Mouse (Mus musculus) stomach, embryonic 14.5 days (tissue): ENCODE results near the gene Cnot6. TPM values are rescaled to one million over a fixed set of nuclear protein-coding genes. Genes with fewer than 3 reads are reported as not detected.

Source experiments
- ATAC-seq: fragments of 200-750 bp; cut with Nextera tagmentation; 2 replicates; pipeline ENCODE4 v1.8.0; 2017; ENCODE audit warnings: low read depth, moderate TSS enrichment; ENCODE audit not compliant: insufficient number of reproducible peaks, insufficient read depth, low FRiP score
- H3K27ac ChIP-seq: fragments of 300-500 bp; sonication (generic); 2 replicates; pipeline ENCODE4 v1.5.1; 2014; ENCODE audit warnings: mild to moderate bottlenecking, low read length, moderate library complexity, mixed read lengths
- H3K27me3 ChIP-seq: fragments of 300-500 bp; sonication (generic); 2 replicates; pipeline ENCODE4 v1.6.1; 2014; ENCODE audit warnings: low read length, control low read depth, mixed read lengths; ENCODE audit not compliant: control insufficient read depth, insufficient read depth
- H3K36me3 ChIP-seq: fragments of 300-500 bp; sonication (generic); 2 replicates; pipeline ENCODE4 v1.6.1; 2014; ENCODE audit warnings: mild to moderate bottlenecking, control low read depth, low read length, moderate library complexity, mixed read lengths; ENCODE audit not compliant: control insufficient read depth, insufficient read depth
- H3K4me1 ChIP-seq: fragments of 300-500 bp; sonication (generic); 2 replicates; pipeline ENCODE4 v1.6.1; 2014; ENCODE audit warnings: low read length, control low read depth, mixed read lengths; ENCODE audit not compliant: control insufficient read depth, insufficient read depth
- H3K4me2 ChIP-seq: fragments of 300-500 bp; sonication (generic); replicated peaks from 2 replicates; pipeline ENCODE4 v1.6.1; 2014; ENCODE audit warnings: low read depth, low read length, control low read depth
- H3K4me3 ChIP-seq: fragments of 300-500 bp; sonication (generic); 2 replicates; pipeline ENCODE4 v1.5.1; 2014; ENCODE audit warnings: low read depth, low read length, control low read depth
- H3K9ac ChIP-seq: fragments of 300-500 bp; sonication (generic); replicated peaks from 2 replicates; pipeline ENCODE4 v1.6.1; 2014; ENCODE audit warnings: low read depth, mild to moderate bottlenecking, control low read depth, low read length, moderate library complexity, mixed read lengths
- H3K9me3 ChIP-seq: fragments of 300-500 bp; sonication (generic); 2 replicates; pipeline ENCODE4 v1.6.1; 2016; ENCODE audit warnings: low read depth, low read length, control low read depth; ENCODE audit not compliant: control insufficient read depth
- WGBS: fragments of 180-500 bp; shearing (Covaris S2); extraction: QIAGEN DNeasy Blood & Tissue Kit; methylation state at CpG from one replicate; pipeline ENCODE4 v1.1.7; 2014; 5-methylcytosine and 5-hydroxymethylcytosine counted together
- polyA plus RNA-seq: library from polyadenylated mRNA; unstranded; fragments of >200 nt; fragmentation: Nextera tagmentation; extraction: Ambion mirVana; gene quantifications from 2 replicates; pipeline ENCODE4 v1.2.1, GENCODE M21; 2014

The Cnot6 gene
- polyA plus RNA-seq, 1 experiment from 2014 or later = 59.8 TPM

DNA sequence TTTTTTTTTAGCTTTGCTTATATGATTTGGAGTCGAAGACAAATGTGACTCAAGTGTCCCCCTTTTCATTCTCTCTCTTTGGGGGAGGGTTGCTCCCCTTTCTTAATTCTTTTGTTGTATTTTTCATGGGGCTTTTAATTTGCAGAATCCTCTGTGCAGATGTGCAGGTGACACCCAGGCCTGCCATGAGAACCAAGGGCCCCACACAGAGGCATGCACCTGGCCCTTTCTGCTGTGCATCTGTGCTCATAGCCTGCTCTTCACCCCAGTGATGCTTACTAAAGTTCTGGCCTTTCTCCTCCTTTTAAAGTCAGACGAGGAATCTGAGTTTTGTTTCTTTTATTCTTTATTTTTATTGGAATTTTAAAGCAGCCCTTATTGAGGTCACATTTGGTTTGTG, 12.2 kb upstream of the Cnot6 start:
- H3K4me3 ChIP-seq = no peak overlapping the region
- WGBS = 66% methylated on average over 2 of the region's 2 CpGs

DNA sequence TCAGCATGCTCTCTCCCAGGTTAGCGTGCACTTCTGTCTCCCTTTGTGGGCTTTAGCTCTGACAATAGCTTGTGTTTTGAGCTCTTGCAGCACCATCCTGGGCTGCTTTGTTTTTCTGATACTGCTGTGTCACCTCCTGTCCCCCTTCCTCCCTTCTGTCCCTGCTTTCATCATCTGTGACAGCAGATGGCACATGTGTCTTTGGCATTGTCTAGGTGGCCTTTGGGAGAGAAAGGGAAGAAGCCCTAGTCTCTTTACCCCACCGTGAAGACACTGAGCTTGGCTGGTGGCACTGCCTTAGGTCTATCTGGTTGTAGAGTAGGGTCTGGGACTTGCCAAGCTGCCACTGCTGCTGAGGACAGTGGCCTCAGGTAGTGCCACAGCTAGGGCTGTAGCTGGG, 10.8 kb upstream of the Cnot6 start:
- no peaks in the 10 kb centered on the region for H3K4me1 ChIP-seq
- no peaks in the 10 kb centered on the region for H3K36me3 ChIP-seq
- H3K4me3 ChIP-seq = no peak overlapping the region

More for the DNA sequence above, 12.2 kb upstream of the Cnot6 start:
- no peak overlapping the region for H3K9ac ChIP-seq
- no peaks in the 10 kb centered on the region for H3K9me3 ChIP-seq
- no peak overlapping the region for H3K4me2 ChIP-seq
- no peak overlapping the region for H3K27ac ChIP-seq
- H3K36me3 ChIP-seq = no peaks in the 10 kb centered on the region
- no peaks in the 10 kb centered on the region for H3K27me3 ChIP-seq
- H3K4me1 ChIP-seq = no peaks in the 10 kb centered on the region
- no peak for ATAC-seq

DNA sequence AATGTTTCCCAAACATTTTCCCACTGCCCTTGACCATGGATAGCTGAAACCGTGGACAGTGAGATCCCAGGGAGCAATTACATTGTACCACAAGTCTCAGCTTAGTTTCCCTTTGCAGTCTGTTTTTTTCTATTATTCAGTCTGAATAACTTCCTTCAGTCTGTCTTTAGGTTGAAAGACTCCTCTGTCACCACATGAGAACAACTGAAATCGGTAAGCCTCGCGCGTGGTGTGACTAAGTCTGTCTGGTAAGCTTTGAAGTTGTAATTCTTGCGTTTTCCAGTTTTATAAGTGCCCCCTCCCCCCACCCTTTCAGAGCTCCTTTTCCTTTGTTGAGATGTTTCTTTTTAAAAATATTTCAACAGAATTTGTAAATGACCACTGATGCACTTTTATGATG, 10.2 kb upstream of the Cnot6 start:
- Histone ChIP-seq H3K9me3 (no peaks in the 10 kb centered on the region), H3K4me2 (no peak overlapping the region), H3K27ac (no peak overlapping the region), H3K9ac (no peak overlapping the region), H3K36me3 (no peaks in the 10 kb centered on the region), H3K27me3 (no peaks in the 10 kb centered on the region), H3K4me3 (no peak overlapping the region), H3K4me1 (no peaks in the 10 kb centered on the region)
- WGBS = 75% methylated on average over 6 of the region's 6 CpGs
- ATAC-seq = no peak

More for the DNA sequence above, 10.8 kb upstream of the Cnot6 start:
- no peak overlapping the region for H3K4me2 ChIP-seq
- H3K9me3 ChIP-seq = no peaks in the 10 kb centered on the region
- 74% methylated on average over 2 of the region's 2 CpGs for WGBS
- H3K9ac ChIP-seq = no peak overlapping the region
- no peak overlapping the region for H3K27ac ChIP-seq
- ATAC-seq = no peak
- no peaks in the 10 kb centered on the region for H3K27me3 ChIP-seq

DNA sequence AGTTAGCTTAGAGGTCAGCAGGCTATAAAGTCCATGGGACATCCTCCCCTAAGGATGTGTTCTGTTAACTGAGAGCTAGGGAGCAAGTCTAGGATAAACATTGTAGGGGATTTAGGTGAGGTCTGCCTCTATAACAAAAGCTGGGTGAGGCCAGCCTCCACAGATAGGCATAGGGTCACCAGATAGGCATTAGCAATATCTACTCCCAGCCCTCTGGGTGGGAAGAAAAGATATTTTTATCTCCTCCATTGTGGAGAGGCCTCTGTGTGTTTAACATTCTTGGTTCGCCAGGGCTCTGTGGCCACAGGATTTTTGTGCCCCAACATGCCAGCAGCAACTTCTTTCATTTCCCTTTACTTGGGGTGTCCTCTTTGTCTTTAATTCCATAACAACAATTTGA, 8.8 kb upstream of the Cnot6 start:
- H3K4me2 ChIP-seq = no peak overlapping the region
- no peak overlapping the region for H3K9ac ChIP-seq
- ATAC-seq = no peak
- H3K9me3 ChIP-seq = no peaks in the 10 kb centered on the region
- no peaks in the 10 kb centered on the region for H3K4me1 ChIP-seq
- no peak overlapping the region for H3K27ac ChIP-seq
- no peak overlapping the region for H3K4me3 ChIP-seq
- H3K27me3 ChIP-seq = no peaks in the 10 kb centered on the region
- WGBS = 45% methylated on average over 1 of the region's 1 CpGs
- no peaks in the 10 kb centered on the region for H3K36me3 ChIP-seq

DNA sequence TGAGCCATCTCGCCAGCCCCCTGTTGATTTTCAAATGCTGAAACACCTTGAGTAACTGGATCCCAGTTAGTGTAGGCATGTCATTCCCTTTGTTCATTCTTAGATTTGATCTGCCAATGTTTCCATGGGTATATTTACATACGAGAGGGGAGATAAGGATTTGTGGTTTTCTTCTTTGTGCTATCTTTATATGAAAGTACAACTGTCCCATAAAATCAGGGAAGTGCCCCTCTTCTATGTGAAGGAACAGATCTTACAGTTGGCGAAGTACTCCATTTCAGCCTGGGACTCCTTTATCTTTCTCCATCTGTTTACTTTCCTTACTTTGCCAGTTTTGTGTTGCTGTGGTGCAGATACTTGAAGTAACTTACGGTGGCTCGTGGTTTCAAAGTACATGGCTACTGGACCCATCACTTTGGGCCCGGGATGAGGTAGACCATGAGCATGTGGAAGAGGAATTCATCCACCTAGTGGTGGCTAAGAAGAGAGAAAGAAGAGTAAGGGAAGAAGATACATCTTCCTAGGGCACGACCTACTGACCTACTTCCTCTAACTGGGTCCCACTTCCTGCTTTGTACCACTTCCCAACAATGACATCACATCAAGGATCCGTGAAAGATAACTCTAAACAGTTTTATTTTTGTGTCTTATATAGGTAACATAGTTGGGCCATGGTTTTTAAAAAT, 7.1 kb upstream of the Cnot6 start:
- no peak overlapping the region for H3K4me2 ChIP-seq
- H3K9me3 ChIP-seq = no peaks in the 10 kb centered on the region
- no peak overlapping the region for H3K9ac ChIP-seq
- no peaks in the 10 kb centered on the region for H3K36me3 ChIP-seq
- 86% methylated on average over 8 of the region's 8 CpGs for WGBS
- H3K27ac ChIP-seq = no peak overlapping the region
- no peaks in the 10 kb centered on the region for H3K27me3 ChIP-seq
- H3K4me1 ChIP-seq = no peaks in the 10 kb centered on the region
- no peak overlapping the region for H3K4me3 ChIP-seq
- ATAC-seq = no peak

DNA sequence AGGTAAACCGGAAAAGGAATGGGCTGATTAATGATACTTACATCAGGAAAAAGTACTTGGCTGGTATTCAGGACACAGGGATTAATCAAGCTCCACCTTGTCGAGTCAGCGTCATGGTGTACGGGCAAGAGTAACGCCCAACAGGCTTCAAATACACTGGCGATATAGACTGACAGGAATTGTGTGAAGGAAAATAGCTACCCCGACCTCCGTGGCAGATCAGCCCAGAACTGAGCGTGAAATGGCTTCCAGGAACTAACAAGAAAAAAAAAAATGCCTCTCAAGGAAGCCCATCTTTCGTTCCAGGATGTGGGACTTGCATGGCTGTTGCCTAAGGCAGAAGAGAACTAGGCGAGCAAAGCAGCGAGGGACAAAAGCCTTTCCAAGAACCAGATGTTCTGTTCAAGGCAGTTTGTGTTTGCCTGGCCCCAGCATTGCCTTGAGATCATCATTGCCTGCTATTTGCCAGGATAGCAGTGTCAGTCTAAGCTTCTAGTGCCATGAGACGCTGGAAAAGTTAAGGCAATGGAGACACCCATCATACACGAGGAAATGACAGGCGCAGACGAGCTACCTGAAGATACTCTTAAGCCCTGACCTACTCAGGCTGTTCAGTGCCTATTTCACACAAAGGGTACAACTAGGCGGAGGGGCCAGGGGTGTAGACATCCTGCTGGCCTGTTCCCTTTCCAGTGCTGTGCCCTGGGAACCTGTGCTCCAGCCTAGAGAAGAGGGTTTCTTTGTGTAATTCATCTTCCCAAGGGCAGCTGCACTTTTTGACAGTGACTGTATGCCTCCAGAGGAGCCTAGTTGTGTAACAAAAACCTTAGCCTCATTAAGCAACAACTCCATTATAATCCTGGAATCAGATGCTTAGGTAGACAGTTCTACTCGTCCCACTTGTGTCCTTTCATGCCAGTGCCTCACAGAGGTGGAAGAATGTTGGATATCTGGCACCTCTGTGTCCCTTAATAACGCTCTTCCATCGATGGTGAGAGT, 1.1 kb upstream of the Cnot6 start:
- 29% methylated on average over 20 of the region's 20 CpGs for WGBS
- no peaks in the 10 kb centered on the region for H3K36me3 ChIP-seq
- peak overlapping the region; percentile 75 for H3K4me2 ChIP-seq
- H3K4me1 ChIP-seq = peaks cover 25% of the 10 kb centered on the region; the same call in 1 of the 2 replicates
- peak overlapping the region; percentile 34; the same call in 1 of the 2 replicates for H3K9ac ChIP-seq
- no peaks in the 10 kb centered on the region for H3K27me3 ChIP-seq
- no peaks in the 10 kb centered on the region for H3K9me3 ChIP-seq
- peak; percentile 12; the same call in 1 of the 2 replicates for ATAC-seq
- peak overlapping the region; percentile 76 for H3K27ac ChIP-seq
- peak overlapping the region; percentile 96 for H3K4me3 ChIP-seq

DNA sequence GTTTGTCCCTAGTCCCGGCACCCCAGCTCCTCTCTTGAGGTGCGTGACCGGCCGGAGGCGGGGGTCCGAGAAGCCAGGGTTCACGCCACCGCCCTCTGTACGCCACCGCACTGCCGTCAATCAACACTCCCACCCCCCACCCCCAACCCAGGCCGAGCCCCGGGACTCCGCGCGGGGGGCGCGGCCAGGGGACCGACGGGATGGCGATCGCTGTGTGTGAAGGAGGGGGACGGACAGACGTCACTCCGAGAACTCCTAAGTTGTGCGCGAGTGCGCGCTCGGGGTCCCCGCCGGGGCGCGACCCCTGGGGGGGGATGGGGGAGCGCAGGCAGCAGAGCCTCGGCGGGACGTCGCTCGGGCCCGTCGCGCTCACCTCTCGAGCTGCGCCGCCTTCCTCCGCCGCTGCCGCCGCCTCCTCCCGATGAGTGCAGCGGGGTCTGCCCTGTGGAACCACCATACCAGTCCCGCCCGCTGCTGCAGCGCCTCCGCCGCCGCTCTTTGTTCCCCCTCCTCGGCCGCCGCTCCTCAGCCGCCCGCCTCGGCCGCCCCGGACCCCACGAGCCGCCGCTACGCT, 455 bp downstream of the Cnot6 start:
- Histone ChIP-seq H3K27ac (peak overlapping the region; percentile 93), H3K36me3 (no peaks in the 10 kb centered on the region), H3K9me3 (no peaks in the 10 kb centered on the region), H3K4me1 (peaks cover 25% of the 10 kb centered on the region; the same call in 1 of the 2 replicates), H3K4me3 (peak overlapping the region; percentile 96), H3K4me2 (peak overlapping the region; percentile 65), H3K27me3 (no peaks in the 10 kb centered on the region), H3K9ac (peak overlapping the region; percentile 99)
- ATAC-seq = peak; percentile 53
- WGBS = under 1% methylated on average over 59 of the region's 70 CpGs

DNA sequence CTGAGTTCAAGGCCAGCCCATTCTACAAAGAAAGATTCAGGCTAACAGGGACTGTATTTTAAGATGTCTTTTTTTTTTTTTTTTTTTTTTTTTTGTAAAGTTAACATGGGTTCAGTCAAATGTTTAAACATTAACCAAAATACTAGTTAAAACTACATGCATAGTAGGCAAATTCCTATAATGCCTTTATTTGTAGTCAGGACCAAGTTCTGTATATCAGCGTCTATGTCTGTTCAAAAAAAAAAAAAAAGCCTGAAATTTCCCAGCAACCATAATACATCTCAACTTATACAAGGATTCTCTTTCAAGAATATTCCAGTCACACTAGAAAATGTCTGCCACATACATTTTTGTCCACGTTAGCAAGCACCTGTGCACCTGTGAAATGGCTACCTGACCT, 1.9 kb downstream of the Cnot6 start:
- Histone ChIP-seq H3K9me3 (no peaks in the 10 kb centered on the region), H3K27me3 (no peaks in the 10 kb centered on the region), H3K27ac (no peak overlapping the region), H3K9ac (no peak overlapping the region), H3K4me2 (peak overlapping the region; percentile 65), H3K4me3 (peak overlapping the region; percentile 96; the same call in 1 of the 2 replicates), H3K4me1 (peaks cover 25% of the 10 kb centered on the region; the same call in 1 of the 2 replicates), H3K36me3 (no peaks in the 10 kb centered on the region)
- no peak for ATAC-seq
- 47% methylated on average over 2 of the region's 2 CpGs for WGBS
